Mouse (Mus musculus): ENCODE results near the gene Bbs9. TPM values are rescaled to one million over a fixed set of nuclear protein-coding genes. Genes with fewer than 3 reads are reported as not detected.

The Bbs9 gene
- total and polyA plus RNA-seq, 3 experiments: 6.9 to 9.1 (median 7.8) TPM

DNA sequence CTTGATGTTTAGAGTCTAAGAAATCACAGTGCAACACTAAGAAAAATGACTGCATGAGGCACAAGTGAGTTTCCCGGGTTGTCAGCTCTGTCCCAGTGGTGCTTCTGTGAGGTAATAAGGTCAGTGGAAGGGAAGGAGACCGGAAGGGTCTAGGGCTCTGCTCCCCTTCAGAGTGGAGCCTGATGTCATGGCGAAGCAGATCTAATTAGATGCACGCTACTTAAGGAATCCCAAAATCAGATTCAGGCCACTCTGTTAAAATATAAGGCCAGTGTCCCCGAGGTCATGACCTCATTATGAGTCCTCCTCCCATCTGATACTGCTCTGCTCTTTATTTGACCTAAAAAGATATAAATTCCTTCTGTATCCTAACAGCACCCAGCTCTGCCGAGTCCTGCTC, 361.5 kb downstream of the Bbs9 start:
- H3K27me3 ChIP-seq (replicated peaks): no peaks in the 10 kb centered on the region
- H3K4me2 ChIP-seq (ENCODE audit: insufficient read depth, low read depth, poor library complexity, severe bottlenecking): no peak overlapping the region
- H3K36me3 ChIP-seq (replicated peaks in 1 of 2; ENCODE audit: control insufficient read depth in 1 of 2, insufficient read depth in 1 of 2, low read length in 1 of 2): no peaks in the 10 kb centered on the region
- no peak overlapping the region for H3K27ac ChIP-seq (ENCODE audit: insufficient read depth, low read depth)
- in situ Hi-C loops (cut with MboI; ENCODE audit: low pct_ligation_motif_present, low pct_unique_long_range_greater_than_20kb, low sequenced_read_pairs) (no loop called here), dilution Hi-C loops (cut with MboI; ENCODE audit: extremely low pct_ligation_motif_present, extremely low pct_unique_long_range_greater_than_20kb, low sequenced_read_pairs) (no loop called here)
- H3K79me2 ChIP-seq (replicated peaks; ENCODE audit: control insufficient read depth, extremely low read depth, insufficient read depth, poor library complexity, severe bottlenecking): no peaks in the 10 kb centered on the region
- no peak for TF ChIP-seq IRF4 (IDR thresholded peaks at IDR 0.05; ENCODE audit: low read depth, low read length)
- TF ChIP-seq ZNF384 (IDR thresholded peaks at IDR 0.05; ENCODE audit: low read depth, low read length): no peak
- no peak for TF ChIP-seq NELFE (IDR thresholded peaks at IDR 0.05; ENCODE audit: low read depth, low read length)
- TF ChIP-seq SMC3 (IDR thresholded peaks at IDR 0.05; ENCODE audit: low read depth, low read length): no peak
- H3K4me1 ChIP-seq (ENCODE audit: control insufficient read depth in 1 of 2, insufficient read depth in 2 of 2): peaks cover 3 to 33% of the 10 kb centered on the region in 2 experiments
- DNase-seq (ENCODE audit: extremely low read depth): no peak
- no peak overlapping the region for H3K4me3 ChIP-seq (replicated peaks in 1 of 3; ENCODE audit: low read depth in 2 of 3, low read length in 2 of 3, poor library complexity in 1 of 3)
- H3K9ac ChIP-seq (ENCODE audit: insufficient read depth, low read depth): no peak overlapping the region
- H3K9me3 ChIP-seq (replicated peaks; ENCODE audit: low read length): no peaks in the 10 kb centered on the region

DNA sequence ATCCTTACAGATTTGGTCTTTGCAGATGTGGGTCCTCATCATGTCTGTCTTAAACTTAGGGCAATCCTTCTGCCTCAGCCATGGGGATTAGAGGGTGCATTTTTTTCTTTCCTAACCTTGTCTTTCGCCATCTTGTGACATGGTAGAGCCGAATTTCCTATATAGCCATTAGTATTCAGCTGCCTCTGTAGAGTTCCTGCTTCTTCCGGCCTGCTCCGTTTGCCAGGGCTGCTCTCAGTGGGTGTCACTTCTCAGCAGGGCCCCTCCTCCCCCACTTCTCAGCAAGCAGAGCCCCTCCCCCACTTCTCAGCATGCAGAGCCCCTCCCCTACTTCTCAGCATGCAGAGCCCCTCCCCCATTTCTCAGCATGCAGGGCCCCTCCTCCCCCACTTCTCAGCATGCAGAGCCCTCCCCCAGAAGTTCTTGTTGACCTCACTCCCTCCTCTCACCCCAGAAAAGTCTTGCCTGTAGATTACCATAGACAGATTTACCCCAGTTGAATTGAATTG, 362.2 kb downstream of the Bbs9 start:
- dilution Hi-C loops (cut with MboI; ENCODE audit: extremely low pct_ligation_motif_present, extremely low pct_unique_long_range_greater_than_20kb, low sequenced_read_pairs): no loop called here
- DNase-seq (ENCODE audit: extremely low read depth): no peak
- peaks cover 3 to 33% of the 10 kb centered on the region in 2 experiments for H3K4me1 ChIP-seq (ENCODE audit: control insufficient read depth in 1 of 2, insufficient read depth in 2 of 2)
- H3K27ac ChIP-seq (ENCODE audit: insufficient read depth, low read depth): no peak overlapping the region
- H3K79me2 ChIP-seq (replicated peaks; ENCODE audit: control insufficient read depth, extremely low read depth, insufficient read depth, poor library complexity, severe bottlenecking): no peaks in the 10 kb centered on the region
- in situ Hi-C loops (cut with MboI; ENCODE audit: low pct_ligation_motif_present, low pct_unique_long_range_greater_than_20kb, low sequenced_read_pairs): no loop called here
- no peaks in the 10 kb centered on the region for H3K36me3 ChIP-seq (replicated peaks in 1 of 2; ENCODE audit: control insufficient read depth in 1 of 2, insufficient read depth in 1 of 2, low read length in 1 of 2)
- H3K27me3 ChIP-seq (replicated peaks): no peaks in the 10 kb centered on the region
- H3K9ac ChIP-seq (ENCODE audit: insufficient read depth, low read depth): no peak overlapping the region
- H3K4me2 ChIP-seq (ENCODE audit: insufficient read depth, low read depth, poor library complexity, severe bottlenecking): no peak overlapping the region
- no peak overlapping the region for H3K4me3 ChIP-seq (replicated peaks in 1 of 3; ENCODE audit: low read depth in 2 of 3, low read length in 2 of 3, poor library complexity in 1 of 3)
- TF ChIP-seq SIN3A (IDR thresholded peaks at IDR 0.05; ENCODE audit: low read length) (no peak), CHD2 (IDR thresholded peaks at IDR 0.05; ENCODE audit: low read length) (peak; percentile 25; the same call in 1 of the 2 replicates), CHD1 (IDR thresholded peaks at IDR 0.05; ENCODE audit: low read depth, low read length) (no peak), ELF1 (IDR thresholded peaks at IDR 0.05; ENCODE audit: low read depth, low read length) (no peak)
- no peaks in the 10 kb centered on the region for H3K9me3 ChIP-seq (replicated peaks; ENCODE audit: low read length)

- Histone ChIP-seq H3K27me3 (replicated peaks) (no peaks in the 10 kb centered on the region), H3K27ac (ENCODE audit: insufficient read depth, low read depth) (no peak overlapping the region), H3K9ac (ENCODE audit: insufficient read depth, low read depth) (no peak overlapping the region), H3K36me3 (replicated peaks in 1 of 2; ENCODE audit: control insufficient read depth in 1 of 2, insufficient read depth in 1 of 2, low read length in 1 of 2) (no peaks in the 10 kb centered on the region), H3K9me3 (replicated peaks; ENCODE audit: low read length) (no peaks in the 10 kb centered on the region), H3K4me3 (replicated peaks in 1 of 3; ENCODE audit: low read depth in 2 of 3, low read length in 2 of 3, poor library complexity in 1 of 3) (no peak overlapping the region), H3K4me2 (ENCODE audit: insufficient read depth, low read depth, poor library complexity, severe bottlenecking) (no peak overlapping the region), H3K4me1 (ENCODE audit: control insufficient read depth in 1 of 2, insufficient read depth in 2 of 2) (no peaks in the 10 kb centered on the region), H3K79me2 (replicated peaks; ENCODE audit: control insufficient read depth, extremely low read depth, insufficient read depth, poor library complexity, severe bottlenecking) (no peaks in the 10 kb centered on the region)
- TF ChIP-seq RCOR1 (conservative IDR thresholded peaks at IDR 0.05; ENCODE audit: low read depth, low read length) (no peak), CHD1 (IDR thresholded peaks at IDR 0.05; ENCODE audit: low read depth, low read length) (no peak), SIN3A (IDR thresholded peaks at IDR 0.05; ENCODE audit: low read length) (no peak), ETS1 (conservative IDR thresholded peaks at IDR 0.05; ENCODE audit: low read depth, low read length) (no peak), MAFK (IDR thresholded peaks at IDR 0.05; ENCODE audit: insufficient replicate concordance, low read length) (no peak), ZMIZ1 (IDR thresholded peaks at IDR 0.05; ENCODE audit: low read depth, low read length) (no peak)
- in situ Hi-C loops (cut with MboI; ENCODE audit: low pct_ligation_motif_present, low pct_unique_long_range_greater_than_20kb, low sequenced_read_pairs): no loop called here
- dilution Hi-C loops (cut with MboI; ENCODE audit: extremely low pct_ligation_motif_present, extremely low pct_unique_long_range_greater_than_20kb, low sequenced_read_pairs): no loop called here
- no peak for DNase-seq (ENCODE audit: extremely low read depth)
Observed at GRCm38 (mm10) chr9:22846048-22846447, 370.5 kb downstream of the Bbs9 start.
